Mouse (Mus musculus) erythroblast, embryonic 14.5 days (primary cell): ENCODE measurements around the gene Gipr.

Source experiments
- GATA1 ChIP-seq: IDR thresholded peaks from 2 replicates; pipeline ENCODE4 v1.6.1; 2012; ENCODE audit warnings: low read length, inconsistent platforms, mixed read lengths
- TAL1 ChIP-seq: IDR thresholded peaks from 3 replicates; pipeline ENCODE4 v1.6.1; 2012; ENCODE audit warnings: low read length, inconsistent platforms, mixed read lengths

DNA sequence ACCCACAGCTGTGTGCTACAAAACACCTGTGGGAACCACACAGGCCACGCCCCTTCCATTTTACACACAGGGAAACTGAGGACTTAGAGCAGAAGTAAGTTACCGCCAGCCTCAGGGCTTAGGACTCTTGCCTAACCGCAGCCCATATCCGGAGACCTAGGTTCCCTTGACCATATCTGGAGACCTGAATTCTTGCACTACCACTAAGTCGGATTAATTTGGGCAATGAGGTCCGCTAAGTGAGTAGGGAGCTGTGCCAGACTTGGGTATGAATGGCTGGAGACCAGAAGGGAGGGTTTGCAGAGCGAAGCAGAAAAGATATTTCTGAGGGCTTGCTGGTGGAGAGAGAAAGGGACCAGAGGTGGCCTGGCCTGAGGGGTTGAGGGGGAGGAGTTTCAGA is 48.4 kb upstream of the Gipr start:
- TF ChIP-seq TAL1 (no peak), GATA1 (no peak)
